Mouse (Mus musculus): ENCODE measurements around the gene Ankrd27.

- TF ChIP-seq EP300 (optimal IDR thresholded peaks at IDR 0.05) (no peak), CTCF (IDR thresholded peaks at IDR 0.05; ENCODE audit: low read depth) (no peak)
These were observed 36.6 kb downstream of the Ankrd27 start for GRCm38 (mm10) chr7:35622626-35623025.
